Comparison of ENCODE assay signal across 7 mouse cellular contexts in genomic region chr16:20693111-20693701, GRCm38 (mm10). TPM values are rescaled to one million over a fixed set of nuclear protein-coding genes. Genes with fewer than 3 reads are reported as not detected.
DNase-seq lines count a peak whose midpoint lies in the region; ATAC-seq lines count a peak whose summit lies in the region.

Gene Fam131a (plus strand): TSS chr16:20693241.

- no peaks in the 10 kb centered on the region for H3K9me3 ChIP-seq in embryonic facial prominence, embryonic 11.5 days (replicated peaks; ENCODE audit: control insufficient read depth, low read length)
- no peaks in the 10 kb centered on the region for H3K9me3 ChIP-seq in intestine, embryonic 16.5 days (ENCODE audit: control insufficient read depth, low read length)

- ATAC-seq in embryonic facial prominence, embryonic 11.5 days (replicated peaks; ENCODE audit: insufficient number of reproducible peaks, low FRiP score, low TSS enrichment, low read depth), result peak; percentile 93
- ATAC-seq in granulocyte monocyte progenitor cell, adult 5-6 weeks (replicated peaks; ENCODE audit: poor library complexity, severe bottlenecking), result peak; percentile 86
- peak; percentile 95 for ATAC-seq in intestine, embryonic 16.5 days

- H3K9ac ChIP-seq in embryonic facial prominence, embryonic 11.5 days (replicated peaks; ENCODE audit: low read length), result peak within 1 kb of the TSS; percentile 62
- peak within 1 kb of the TSS; percentile 85 for H3K9ac ChIP-seq in intestine, embryonic 16.5 days (ENCODE audit: low read depth, low read length)

- intact Hi-C loops in left cerebral cortex, postnatal 25 days (cut with DNase I), result loop anchor here (2.0 kb wide), 1 partner anchor 14 kb away; no protein-coding TSS in a partner anchor

- peaks cover 20% of the 10 kb centered on the region for H3K36me3 ChIP-seq in embryonic facial prominence, embryonic 11.5 days (replicated peaks; ENCODE audit: control insufficient read depth, insufficient read depth, low read depth, low read length)
- H3K36me3 ChIP-seq in intestine, embryonic 16.5 days (ENCODE audit: control insufficient read depth, insufficient read depth, low read length), result peaks cover 18% of the 10 kb centered on the region

- H3K27ac ChIP-seq in embryonic facial prominence, embryonic 11.5 days (replicated peaks; ENCODE audit: low read depth, low read length), result peak within 1 kb of the TSS; percentile 59
- H3K27ac ChIP-seq in intestine, embryonic 16.5 days (ENCODE audit: low read length), result peak within 1 kb of the TSS; percentile 85

- peaks cover 5% of the 10 kb centered on the region; the same call in 1 of the 2 replicates for H3K4me1 ChIP-seq in embryonic facial prominence, embryonic 11.5 days (ENCODE audit: control insufficient read depth, insufficient read depth, low read length)
- peaks cover 19% of the 10 kb centered on the region for H3K4me1 ChIP-seq in intestine, embryonic 16.5 days (ENCODE audit: control insufficient read depth, insufficient read depth, low read length)

- peak; percentile 95 to 96 for DNase-seq in adrenal gland, postnatal 36 days
- DNase-seq in embryonic facial prominence, embryonic 11.5 days (ENCODE audit: low spot score), result peak; percentile 94
- peak; percentile 95 to 98 for DNase-seq in left cerebral cortex, postnatal 25 days (ENCODE audit: low spot score in 2 of 2)
- DNase-seq in mesoderm, embryonic 11.5 days (ENCODE audit: low read depth, low spot score), result peak; percentile 94
- peak; percentile 94 to 96 for DNase-seq in right cerebral cortex, postnatal 36 days (ENCODE audit: low spot score in 2 of 2)

- H3K4me3 ChIP-seq in embryonic facial prominence, embryonic 11.5 days (ENCODE audit: low read depth, low read length), result peak within 1 kb of the TSS; percentile 57
- peak within 1 kb of the TSS; percentile 69 for H3K4me3 ChIP-seq in intestine, embryonic 16.5 days (ENCODE audit: low read length)

- WGBS in embryonic facial prominence, embryonic 11.5 days, result under 1% methylated on average over 37 of the region's 37 CpGs
- WGBS in intestine, embryonic 16.5 days, result under 1% methylated on average over 37 of the region's 37 CpGs

- peak within 1 kb of the TSS; percentile 87 for H3K4me2 ChIP-seq in embryonic facial prominence, embryonic 11.5 days (ENCODE audit: low read depth, low read length)
- peak within 1 kb of the TSS; percentile 95 for H3K4me2 ChIP-seq in intestine, embryonic 16.5 days (ENCODE audit: low read depth, low read length)

- H3K27me3 ChIP-seq in embryonic facial prominence, embryonic 11.5 days (ENCODE audit: control insufficient read depth, insufficient read depth, low read length), result no peaks in the 10 kb centered on the region
- H3K27me3 ChIP-seq in intestine, embryonic 16.5 days (replicated peaks; ENCODE audit: control insufficient read depth, insufficient read depth, low read length), result no peaks in the 10 kb centered on the region; the same call in 1 of the 2 replicates

RNA-seq across cellular contexts. Expression of gene Fam131a, which starts in this region (rescaled TPM):
- total RNA-seq in adrenal gland, postnatal 36 days (2021), result 10 to 100 TPM; 13.5 to 15.0 TPM
- 3.9 and 4.4 TPM in 2 replicates for polyA plus RNA-seq in embryonic facial prominence, embryonic 11.5 days (2014; fragmentation: Nextera tagmentation; extraction: Ambion mirVana)
- total RNA-seq in granulocyte monocyte progenitor cell, adult 5-6 weeks (2014; fragmentation: Nextera tagmentation), result 1.6 TPM in 1 of 2 replicates, not detected in the other
- 0.43 TPM in 1 of 2 replicates, not detected in the other for total RNA-seq in granulocyte monocyte progenitor cell, adult 5-6 weeks (2017)
- 6.2 and 6.8 TPM in 2 replicates for polyA plus RNA-seq in intestine, embryonic 16.5 days (2015; fragmentation: Nextera tagmentation; extraction: Ambion mirVana)
- total RNA-seq in left cerebral cortex, postnatal 25 days (2021), result 100 to 1,000 TPM; 319 to 375 TPM

Comparison
In these comparisons a context has a peak if more than half of its experiments do, and no peak if none do; other contexts are left out.
1. Peak in every context shown above with its lines: DNase-seq, ATAC-seq, H3K4me3 ChIP-seq and H3K27ac ChIP-seq.
2. RNA of gene Fam131a (total RNA-seq): 319 to 375 TPM in left cerebral cortex, postnatal 25 days; 13.5 to 15.0 TPM in adrenal gland, postnatal 36 days and 0.43 to 1.6 TPM in granulocyte monocyte progenitor cell, adult 5-6 weeks; every median in the first group is over 10 times any median in the second.